Mouse (Mus musculus) neural tube, embryonic 14.5 days (tissue): ENCODE results near the gene Rnase2a. TPM values are rescaled to one million over a fixed set of nuclear protein-coding genes. Genes with fewer than 3 reads are reported as not detected.
"Not testable (repeated sequence)": the region's sequence is repeated elsewhere in the genome, so short reads cannot be mapped to it uniquely, and the experiment has no call there.

Source experiments
- ATAC-seq: fragments of 200-750 bp; cut with Nextera tagmentation; 2 replicates; pipeline ENCODE4 v1.8.0; 2017; ENCODE audit warnings: low read depth, mild to moderate bottlenecking, moderate TSS enrichment, moderate library complexity
- H3K27ac ChIP-seq: fragments of 300-500 bp; sonication (generic); 2 replicates; pipeline ENCODE4 v1.5.1; 2014; ENCODE audit warnings: low read depth, mild to moderate bottlenecking, control low read depth, low read length, moderate library complexity, mixed read lengths
- H3K27me3 ChIP-seq: fragments of 300-500 bp; sonication (generic); 2 replicates; pipeline ENCODE4 v1.6.1; 2014; ENCODE audit warnings: low read length; ENCODE audit not compliant: control insufficient read depth, insufficient read depth
- H3K36me3 ChIP-seq: fragments of 300-500 bp; sonication (generic); 2 replicates; pipeline ENCODE4 v1.6.1; 2014; ENCODE audit warnings: low read length, mixed read lengths; ENCODE audit not compliant: control insufficient read depth, insufficient read depth
- H3K4me1 ChIP-seq: fragments of 300-500 bp; sonication (generic); 2 replicates; pipeline ENCODE4 v1.6.1; 2014; ENCODE audit warnings: low read length; ENCODE audit not compliant: control insufficient read depth, insufficient read depth
- H3K4me2 ChIP-seq: fragments of 300-500 bp; sonication (generic); 2 replicates; pipeline ENCODE4 v1.6.1; 2014; ENCODE audit warnings: mild to moderate bottlenecking, low read depth, low read length, control low read depth
- H3K4me3 ChIP-seq: fragments of 300-500 bp; sonication (generic); 2 replicates; pipeline ENCODE4 v1.5.1; 2014; ENCODE audit warnings: low read depth, low read length, control low read depth, mixed read lengths
- H3K9ac ChIP-seq: fragments of 300-500 bp; sonication (generic); replicated peaks from 2 replicates; pipeline ENCODE4 v1.6.1; 2014; ENCODE audit warnings: low read depth, mild to moderate bottlenecking, control low read depth, low read length, mixed read lengths
- H3K9me3 ChIP-seq: fragments of 300-500 bp; sonication (generic); 2 replicates; pipeline ENCODE4 v1.6.1; 2016; ENCODE audit warnings: low read length; ENCODE audit not compliant: control insufficient read depth
- WGBS: fragments of 180-500 bp; shearing (Covaris S2); extraction: QIAGEN DNeasy Blood & Tissue Kit; methylation state at CpG from one replicate; pipeline ENCODE4 v1.1.7; 2014; 5-methylcytosine and 5-hydroxymethylcytosine counted together
- polyA plus RNA-seq: library from polyadenylated mRNA; unstranded; fragments of >200 nt; fragmentation: Nextera tagmentation; extraction: Ambion mirVana; gene quantifications from 2 replicates; pipeline ENCODE4 v1.2.1, GENCODE M21; 2014

Rnase2a gene
- polyA plus RNA-seq, 1 experiment from 2014 or later = not detected

- no peak overlapping the region for H3K27ac ChIP-seq
These were observed 5.6 kb downstream of the Rnase2a start for GRCm38 (mm10) chr14:51250348-51250747.

GRCm38 (mm10) chr14:51247736-51248135, 8.2 kb downstream of the Rnase2a start:
- Histone ChIP-seq H3K4me2 (no peak overlapping the region), H3K27ac (no peak overlapping the region), H3K27me3 (no peaks in the 10 kb centered on the region), H3K9ac (no peak overlapping the region), H3K4me3 (no peak overlapping the region), H3K4me1 (no peaks in the 10 kb centered on the region), H3K9me3 (no peaks in the 10 kb centered on the region), H3K36me3 (no peaks in the 10 kb centered on the region)
- ATAC-seq = no peak
- 64% methylated on average over 1 of the region's 1 CpGs for WGBS

More at GRCm38 (mm10) chr14:51250348-51250747, 5.6 kb downstream of the Rnase2a start:
- Histone ChIP-seq H3K4me1 (no peaks in the 10 kb centered on the region), H3K36me3 (no peaks in the 10 kb centered on the region), H3K27me3 (no peaks in the 10 kb centered on the region), H3K4me2 (no peak overlapping the region), H3K9me3 (no peaks in the 10 kb centered on the region), H3K4me3 (no peak overlapping the region), H3K9ac (no peak overlapping the region)
- ATAC-seq = no peak
- WGBS = 87% methylated on average over 3 of the region's 3 CpGs

GRCm38 (mm10) chr14:51240899-51241298, 15.0 kb downstream of the Rnase2a start:
- H3K36me3 ChIP-seq = no peaks in the 10 kb centered on the region
- H3K4me1 ChIP-seq = no peaks in the 10 kb centered on the region
- H3K27me3 ChIP-seq = no peaks in the 10 kb centered on the region
- no peak overlapping the region for H3K4me2 ChIP-seq
- ATAC-seq = no peak
- H3K9ac ChIP-seq = no peak overlapping the region
- H3K9me3 ChIP-seq = no peaks in the 10 kb centered on the region
- no peak overlapping the region for H3K27ac ChIP-seq
- H3K4me3 ChIP-seq = no peak overlapping the region

GRCm38 (mm10) chr14:51237488-51237887, 18.4 kb downstream of the Rnase2a start:
- H3K9me3 ChIP-seq, H3K36me3 ChIP-seq, ATAC-seq, H3K4me2 ChIP-seq, H3K27me3 ChIP-seq, H3K4me3 ChIP-seq, H3K9ac ChIP-seq, H3K27ac ChIP-seq, H3K4me1 ChIP-seq: not testable (repeated sequence)
- 65% methylated on average over 1 of the region's 1 CpGs for WGBS

GRCm38 (mm10) chr14:51229657-51230056, 26.3 kb downstream of the Rnase2a start:
- not testable (repeated sequence) for H3K4me3 ChIP-seq, H3K27me3 ChIP-seq, H3K4me2 ChIP-seq, H3K4me1 ChIP-seq, H3K27ac ChIP-seq, ATAC-seq, H3K36me3 ChIP-seq, H3K9ac ChIP-seq, H3K9me3 ChIP-seq
- 74% methylated on average over 4 of the region's 4 CpGs for WGBS

GRCm38 (mm10) chr14:51220075-51220474, 35.8 kb downstream of the Rnase2a start:
- not testable (repeated sequence) for H3K27me3 ChIP-seq, H3K4me2 ChIP-seq, H3K4me1 ChIP-seq, H3K9me3 ChIP-seq, H3K9ac ChIP-seq, ATAC-seq, H3K27ac ChIP-seq, H3K36me3 ChIP-seq, H3K4me3 ChIP-seq
- 96% methylated on average over 3 of the region's 3 CpGs for WGBS

Other genes with a start within 250 kb of the Rnase2a start
- 0.17 TPM in 1 of 2 replicates, not detected in the other for gene Rnase10, start 248.4 kb downstream of the Rnase2a start, polyA plus RNA-seq
- gene Rnase9, start 214.2 kb downstream of the Rnase2a start, polyA plus RNA-seq = not detected in 2 replicates
- not detected in 2 replicates for gene Rnase11, start 205.9 kb downstream of the Rnase2a start, polyA plus RNA-seq
- not detected in 2 replicates for gene Rnase12, start 198.5 kb downstream of the Rnase2a start, polyA plus RNA-seq
- gene Olfr750, start 181.7 kb downstream of the Rnase2a start, polyA plus RNA-seq = not detected in 2 replicates
- gene Rnase4, start 165.0 kb downstream of the Rnase2a start, polyA plus RNA-seq = 12.2 and 17.6 TPM in 2 replicates
- 2.7 and 2.9 TPM in 2 replicates for gene Ang, start 165.0 kb downstream of the Rnase2a start, polyA plus RNA-seq
- gene Eddm3b, start 141.7 kb downstream of the Rnase2a start, polyA plus RNA-seq = not detected in 2 replicates
- 0.50 TPM in 1 of 2 replicates, not detected in the other for gene Rnase6, start 132.2 kb downstream of the Rnase2a start, polyA plus RNA-seq
- gene Rnase1, start 109.3 kb downstream of the Rnase2a start, polyA plus RNA-seq = 1.1 and 1.2 TPM in 2 replicates
- gene Rnase2b, start 93.9 kb downstream of the Rnase2a start, polyA plus RNA-seq = not detected in 2 replicates
- not detected in 2 replicates for gene Ang2, start 57.0 kb downstream of the Rnase2a start, polyA plus RNA-seq
- not detected in 2 replicates for gene Ear14, start 52.7 kb downstream of the Rnase2a start, polyA plus RNA-seq
- gene Gm7247, start 105.6 kb upstream of the Rnase2a start, polyA plus RNA-seq = not detected in 2 replicates
- not detected in 2 replicates for gene Vmn2r88, start 154.7 kb upstream of the Rnase2a start, polyA plus RNA-seq
- not detected in 2 replicates for gene Vmn2r89, start 195.7 kb upstream of the Rnase2a start, polyA plus RNA-seq